Mouse (Mus musculus) bone marrow macrophage, adult 2 months (primary cell): ENCODE measurements around the gene Vps37c.

Source experiments
- CTCF ChIP-seq: IDR thresholded peaks from 2 replicates; pipeline ENCODE4 v1.5.1; 2012; ENCODE audit warnings: low read depth, mild to moderate bottlenecking, low read length, moderate library complexity
- POLR2A ChIP-seq: IDR thresholded peaks from 2 replicates; pipeline ENCODE4 v1.6.1; 2012; ENCODE audit warnings: mild to moderate bottlenecking, low read depth, low read length, borderline replicate concordance

GRCm38 (mm10) chr19:10676656-10677055, 11.9 kb upstream of the Vps37c start:
- TF ChIP-seq CTCF: no peak
- TF ChIP-seq POLR2A: no peak
